Comparison of ENCODE assay signal across 8 mouse cellular contexts in the genomic region with DNA sequence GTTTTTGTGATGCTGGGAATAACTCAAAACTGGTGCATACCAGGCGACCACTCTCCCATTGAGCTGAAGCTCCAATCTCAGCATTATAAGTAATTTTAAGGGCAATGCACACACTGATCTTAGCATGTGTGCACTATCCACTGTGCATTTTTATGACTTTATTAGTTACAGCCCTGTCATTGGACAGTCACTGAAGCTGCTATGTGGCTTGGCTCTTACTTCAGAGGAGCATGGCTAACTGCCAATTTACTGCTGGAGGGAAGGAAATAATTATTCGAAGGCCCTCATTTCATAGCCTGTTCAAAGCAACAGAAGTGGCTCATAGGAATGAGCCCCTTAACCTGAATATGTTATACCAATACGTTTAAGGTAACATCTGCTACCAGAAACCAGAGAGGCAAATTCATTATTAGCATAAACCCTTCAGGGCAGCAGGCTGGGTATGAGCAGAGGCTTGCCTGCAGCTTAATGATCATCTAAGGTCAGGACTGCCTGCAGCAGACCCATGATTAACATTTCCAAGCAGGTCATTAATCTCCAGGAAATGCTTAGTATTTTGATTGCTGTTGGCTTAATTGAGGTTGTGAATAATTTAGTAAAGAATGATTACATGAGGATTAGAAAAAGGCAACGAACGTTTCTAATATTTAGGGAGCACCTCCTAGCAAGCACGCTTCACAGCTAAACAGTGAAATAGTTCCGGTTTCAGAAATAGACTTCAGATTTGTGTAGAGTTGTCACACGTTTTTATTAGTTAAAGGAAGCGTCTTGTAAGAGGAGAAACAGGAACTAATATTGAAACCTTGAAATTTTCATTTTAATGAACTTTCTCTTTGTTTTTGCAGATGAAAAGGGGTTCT. TPM values are rescaled to one million over a fixed set of nuclear protein-coding genes. Genes with fewer than 3 reads are reported as not detected.
DNase-seq lines count a peak whose midpoint lies in the region; ATAC-seq lines count a peak whose summit lies in the region.

No protein-coding gene starts in this region.

- intact Hi-C loops in heart, postnatal 25 days (cut with DNase I), result no loop called here

- ATAC-seq in inflammation-experienced regulatory T-cells, adult 6 months, result peak; percentile 54
- peak; percentile 75 for ATAC-seq in megakaryocyte progenitor cell, adult 5-6 weeks (replicated peaks; ENCODE audit: poor library complexity)
- ATAC-seq in frontal cortex, adult (ENCODE audit: low TSS enrichment), result no peak

- DNase-seq in heart, adult 8-10 months (ENCODE audit: low spot score), result peak; percentile 16
- no peak for DNase-seq in heart, postnatal 25 days (ENCODE audit: low spot score)
- peak; percentile 20 for DNase-seq in brain, embryonic 18.5 days (ENCODE audit: low read depth, low spot score)
- no peak for DNase-seq in thymus, adult 18-20 months
- no peak for DNase-seq in layer of hippocampus, adult 11-12 months (ENCODE audit: low spot score)

RNA-seq across cellular contexts. Expression of a gene that starts 25.4 kb away (rescaled TPM):
- total RNA-seq in heart, adult 8-10 months (2022), result not detected
- not detected for total RNA-seq in heart, postnatal 25 days (2021)
- polyA plus RNA-seq in inflammation-experienced regulatory T-cells, adult 6 months (2017; shearing (Covaris generic)), result not detected
- total RNA-seq in megakaryocyte progenitor cell, adult 5-6 weeks (2015), result not detected in 2 replicates
- not detected in 2 replicates for total RNA-seq in megakaryocyte progenitor cell, adult 5-6 weeks (2017)

RNA-seq across cellular contexts. Expression of a gene that starts 26.1 kb away (rescaled TPM):
- total RNA-seq in heart, adult 8-10 months (2022), result 10 to 100 TPM; 12.0 to 18.5 (median 15.0) TPM
- 10 to 100 TPM; 10.9 to 12.3 TPM for total RNA-seq in heart, postnatal 25 days (2021)
- 10 to 100 TPM; 34.8 to 43.8 (median 35.7) TPM for polyA plus RNA-seq in inflammation-experienced regulatory T-cells, adult 6 months (2017; shearing (Covaris generic))
- total RNA-seq in megakaryocyte progenitor cell, adult 5-6 weeks (2015), result 14.9 and 27.3 TPM in 2 replicates
- total RNA-seq in megakaryocyte progenitor cell, adult 5-6 weeks (2017), result 11.3 and 14.8 TPM in 2 replicates

RNA-seq across cellular contexts. Expression of a gene that starts 48.7 kb away (rescaled TPM):
- 10 to 100 TPM; 10.2 to 12.3 (median 11.4) TPM for total RNA-seq in heart, adult 8-10 months (2022)
- total RNA-seq in heart, postnatal 25 days (2021), result 10 to 100 TPM; 14.5 to 16.3 TPM
- polyA plus RNA-seq in inflammation-experienced regulatory T-cells, adult 6 months (2017; shearing (Covaris generic)), result under 1 TPM in 1 of 3 experiments, not detected in 2; 0.11 TPM
- 5.9 and 9.1 TPM in 2 replicates for total RNA-seq in megakaryocyte progenitor cell, adult 5-6 weeks (2015)
- 6.6 and 9.1 TPM in 2 replicates for total RNA-seq in megakaryocyte progenitor cell, adult 5-6 weeks (2017)

Comparison
In these comparisons a context has a peak if more than half of its experiments do, and no peak if none do; other contexts are left out.
1. DNase-seq: peak in heart, adult 8-10 months (single experiment) and brain, embryonic 18.5 days (single experiment); none in heart, postnatal 25 days (single experiment), thymus, adult 18-20 months (0 of 2) and layer of hippocampus, adult 11-12 months (single experiment).